Mouse (Mus musculus) cortical plate, adult 2 months (tissue): ENCODE measurements at regions not wholly inside any gene's neighbourhood (a gene's known extent, or its start where the extent isn't known, plus 50 kb on each side); places are given as distances from the start of the nearest gene placed in this dataset.

Source experiments
- H3K27ac ChIP-seq: fragments of 200-500 bp; 2 replicates; pipeline ENCODE4 v1.5.1; 2012; ENCODE audit warnings: low read length, control low read depth, inconsistent platforms; ENCODE audit not compliant: insufficient read depth
- H3K4me1 ChIP-seq: fragments of 200-500 bp; 2 replicates; pipeline ENCODE4 v1.6.1; 2011; ENCODE audit warnings: low read length; ENCODE audit not compliant: control insufficient read depth, insufficient read depth
- H3K4me3 ChIP-seq: fragments of 200-500 bp; 2 replicates; pipeline ENCODE4 v1.5.1; 2011; ENCODE audit warnings: mild to moderate bottlenecking, low read length, control low read depth; ENCODE audit not compliant: insufficient read depth
- CTCF ChIP-seq: fragments of 200-500 bp; IDR thresholded peaks from 2 replicates; pipeline ENCODE4 v1.5.1; 2011; ENCODE audit warnings: mild to moderate bottlenecking, control low read depth, low read length; ENCODE audit not compliant: insufficient read depth; ENCODE audit errors: extremely low read depth
- POLR2A ChIP-seq: fragments of 200-500 bp; IDR thresholded peaks from 2 replicates; pipeline ENCODE4 v1.6.1; 2011; ENCODE audit warnings: mild to moderate bottlenecking, low read length, control low read depth; ENCODE audit not compliant: insufficient read depth; ENCODE audit errors: extremely low read depth

- Histone ChIP-seq H3K27ac (no peak overlapping the region), H3K4me1 (no peaks in the 10 kb centered on the region), H3K4me3 (no peak overlapping the region)
- TF ChIP-seq POLR2A = no peak
- TF ChIP-seq CTCF = no peak
Observed at GRCm38 (mm10) chr14:61904426-61905124, 297.3 kb downstream of the Kcnrg start.

GRCm38 (mm10) chr14:61918113-61918512 is 310.9 kb downstream of the Kcnrg start:
- H3K4me3 ChIP-seq = no peak overlapping the region
- H3K4me1 ChIP-seq = no peaks in the 10 kb centered on the region
- no peak overlapping the region for H3K27ac ChIP-seq
- TF ChIP-seq POLR2A = no peak
- TF ChIP-seq CTCF = no peak

- no peak overlapping the region for H3K27ac ChIP-seq
- H3K4me3 ChIP-seq = no peak overlapping the region
- TF ChIP-seq POLR2A (no peak), CTCF (no peak)
- no peaks in the 10 kb centered on the region for H3K4me1 ChIP-seq
Observed at GRCm38 (mm10) chr14:61931811-61932210, 324.6 kb downstream of the Kcnrg start.

GRCm38 (mm10) chr14:61941682-61942081 is 334.4 kb downstream of the Kcnrg start:
- Histone ChIP-seq H3K4me1 (peaks cover 3% of the 10 kb centered on the region; the same call in 1 of the 2 replicates), H3K27ac (no peak overlapping the region), H3K4me3 (no peak overlapping the region)
- TF ChIP-seq POLR2A (no peak), CTCF (no peak)

GRCm38 (mm10) chr14:61945659-61946058 is 338.4 kb downstream of the Kcnrg start:
- Histone ChIP-seq H3K27ac (no peak overlapping the region), H3K4me3 (no peak overlapping the region), H3K4me1 (peaks cover 3% of the 10 kb centered on the region; the same call in 1 of the 2 replicates)
- TF ChIP-seq POLR2A (no peak), CTCF (no peak)

- no peak overlapping the region for H3K4me3 ChIP-seq
- no peak for TF ChIP-seq CTCF
- TF ChIP-seq POLR2A = no peak
- H3K27ac ChIP-seq = no peak overlapping the region
- H3K4me1 ChIP-seq = peaks cover 3% of the 10 kb centered on the region; the same call in 1 of the 2 replicates
Observed at GRCm38 (mm10) chr14:61949446-61949845, 342.2 kb downstream of the Kcnrg start.

- Histone ChIP-seq H3K4me1 (peaks cover 3% of the 10 kb centered on the region; the same call in 1 of the 2 replicates), H3K4me3 (no peak overlapping the region), H3K27ac (no peak overlapping the region)
- no peak for TF ChIP-seq CTCF
- no peak for TF ChIP-seq POLR2A
Observed at GRCm38 (mm10) chr14:61950004-61950403, 342.4 kb upstream of the Rnaseh2b start.

GRCm38 (mm10) chr14:61953029-61953428 is 339.4 kb upstream of the Rnaseh2b start:
- Histone ChIP-seq H3K4me1 (no peaks in the 10 kb centered on the region; the same call in 1 of the 2 replicates), H3K27ac (no peak overlapping the region), H3K4me3 (no peak overlapping the region)
- no peak for TF ChIP-seq POLR2A
- no peak for TF ChIP-seq CTCF

GRCm38 (mm10) chr14:61955416-61955815 is 337.0 kb upstream of the Rnaseh2b start:
- Histone ChIP-seq H3K27ac (no peak overlapping the region), H3K4me1 (no peaks in the 10 kb centered on the region; the same call in 1 of the 2 replicates), H3K4me3 (no peak overlapping the region)
- no peak for TF ChIP-seq CTCF
- TF ChIP-seq POLR2A = no peak

- TF ChIP-seq POLR2A = no peak
- TF ChIP-seq CTCF = no peak
- H3K4me3 ChIP-seq = no peak overlapping the region
- no peak overlapping the region for H3K27ac ChIP-seq
- H3K4me1 ChIP-seq = no peaks in the 10 kb centered on the region; the same call in 1 of the 2 replicates
Observed at GRCm38 (mm10) chr14:61960243-61960957, 332.0 kb upstream of the Rnaseh2b start.
